Mouse (Mus musculus) erythroblast, adult 5-6 weeks (primary cell): ENCODE results near the gene Trpm1. TPM values are rescaled to one million over a fixed set of nuclear protein-coding genes. Genes with fewer than 3 reads are reported as not detected.

ENCODE experiments used
- ATAC-seq: replicated peaks from 2 replicates; pipeline ENCODE4 v1.8.0; 2016; ENCODE audit warnings: moderate number of reproducible peaks, mild to moderate bottlenecking, moderate TSS enrichment, inconsistent platforms; ENCODE audit not compliant: poor library complexity, low FRiP score, severe bottlenecking
- total RNA-seq, 2 experiments: library from RNA; stranded (forward) in 1 of 2; stranded (reverse) in 1 of 2; fragments of 150-400 nt in 1 of 2; fragments of 200-764, 138-1000 nt in 1 of 2; gene quantifications; 2 replicates each; pipeline versions ENCODE4 v1.2.3 to v1.2.4; 2015 to 2017; ENCODE audit warnings: low replicate concordance in 2 of 2

Gene Trpm1
- total RNA-seq, 2 experiments from 2014 or later, result not detected

GRCm38 (mm10) chr7:64161990-64162389, 8.4 kb downstream of the Trpm1 start:
- no peak for ATAC-seq

- ATAC-seq, result no peak
Measured at GRCm38 (mm10) chr7:64163086-64163485, 9.5 kb downstream of the Trpm1 start.

- no peak for ATAC-seq
Measured at GRCm38 (mm10) chr7:64163890-64164289, 10.3 kb downstream of the Trpm1 start.

GRCm38 (mm10) chr7:64164997-64165396, 11.4 kb downstream of the Trpm1 start:
- ATAC-seq, result no peak

GRCm38 (mm10) chr7:64166025-64166424, 12.4 kb downstream of the Trpm1 start:
- no peak for ATAC-seq

GRCm38 (mm10) chr7:64166724-64167123, 13.1 kb downstream of the Trpm1 start:
- no peak for ATAC-seq

- no peak for ATAC-seq
Measured at GRCm38 (mm10) chr7:64179310-64179709, 25.7 kb downstream of the Trpm1 start.

GRCm38 (mm10) chr7:64185203-64185931, 31.7 kb downstream of the Trpm1 start:
- no peak for ATAC-seq

GRCm38 (mm10) chr7:64185932-64186312, 32.3 kb downstream of the Trpm1 start:
- ATAC-seq, result no peak

GRCm38 (mm10) chr7:64192261-64192943, 38.8 kb downstream of the Trpm1 start:
- ATAC-seq, result no peak

GRCm38 (mm10) chr7:64193476-64193875, 39.8 kb downstream of the Trpm1 start:
- no peak for ATAC-seq

GRCm38 (mm10) chr7:64196114-64196513, 42.5 kb downstream of the Trpm1 start:
- no peak for ATAC-seq

GRCm38 (mm10) chr7:64208700-64209099, 55.1 kb downstream of the Trpm1 start:
- no peak for ATAC-seq

GRCm38 (mm10) chr7:64212870-64213269, 59.2 kb downstream of the Trpm1 start:
- ATAC-seq, result no peak

- no peak for ATAC-seq
Measured at GRCm38 (mm10) chr7:64214066-64214465, 60.4 kb downstream of the Trpm1 start.

GRCm38 (mm10) chr7:64215613-64216012, 62.0 kb downstream of the Trpm1 start:
- no peak for ATAC-seq

- ATAC-seq, result no peak
Measured at GRCm38 (mm10) chr7:64217428-64217827, 63.8 kb downstream of the Trpm1 start.

- no peak for ATAC-seq
Measured at GRCm38 (mm10) chr7:64219765-64220164, 66.1 kb downstream of the Trpm1 start.

GRCm38 (mm10) chr7:64223215-64223614, 69.6 kb downstream of the Trpm1 start:
- no peak for ATAC-seq

GRCm38 (mm10) chr7:64226339-64227194, 72.9 kb downstream of the Trpm1 start:
- ATAC-seq, result no peak

GRCm38 (mm10) chr7:64227586-64227985, 74.0 kb downstream of the Trpm1 start:
- no peak for ATAC-seq
